Mouse (Mus musculus): ENCODE data around the gene Pde4dip.

The Pde4dip gene

DNA sequence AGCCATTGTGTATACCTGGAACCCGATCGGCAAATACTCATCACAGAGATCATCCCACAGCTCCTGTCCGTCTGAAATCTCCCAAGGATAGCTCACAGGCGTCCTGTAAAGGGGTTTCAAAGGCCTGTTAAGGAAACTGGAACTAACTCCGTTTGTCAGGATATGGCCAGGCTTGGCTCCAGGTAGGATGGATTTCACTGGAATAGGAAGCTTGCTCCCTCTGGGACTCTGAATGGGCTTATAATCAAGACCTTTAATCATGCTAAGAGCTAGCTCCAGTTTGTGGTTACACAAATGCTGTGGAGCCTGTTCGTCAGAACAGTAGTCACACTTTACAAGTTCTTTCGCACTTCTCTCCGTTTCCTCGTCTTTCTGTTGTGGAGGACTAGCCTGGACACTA, 122.0 kb downstream of the Pde4dip start:
- in situ Hi-C loops (cut with MboI; ENCODE audit: unreplicated experiment in 2 of 2), result loop anchor here (5.0 to 10.0 kb wide), 5 partner anchors 84 to 568 kb away; partner anchors contain the start of genes Pde4dip (in 1 of the 2), Phgdh (in 1 of the 2) and Sec22b (in 1 of the 2)

DNA sequence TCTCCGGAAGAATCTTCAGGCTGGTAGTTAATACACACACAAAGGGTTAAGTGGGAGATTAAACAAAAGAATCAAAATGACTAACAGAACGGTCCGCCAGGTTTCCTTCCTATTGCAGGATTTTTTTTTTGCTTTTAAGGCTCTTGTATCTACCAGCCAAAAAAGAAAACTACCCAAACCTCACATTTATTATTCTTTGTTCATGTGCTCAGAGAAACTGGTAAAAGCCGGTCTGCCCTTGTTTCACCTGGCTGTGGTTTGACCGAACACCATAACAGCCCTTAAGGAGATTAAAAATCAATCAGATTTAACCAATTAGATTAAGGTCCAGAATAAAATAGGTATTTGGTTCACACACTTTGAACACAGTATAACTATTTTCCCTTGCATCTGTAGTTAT, 124.4 kb downstream of the Pde4dip start:
- in situ Hi-C loops (cut with MboI; ENCODE audit: unreplicated experiment in 2 of 2), result loop anchor here (10.0 kb wide), 4 partner anchors 99 to 571 kb away; partner anchors contain the start of genes Pde4dip (in 1 of the 2), Phgdh (in 1 of the 2) and Sec22b (in 1 of the 2)

DNA sequence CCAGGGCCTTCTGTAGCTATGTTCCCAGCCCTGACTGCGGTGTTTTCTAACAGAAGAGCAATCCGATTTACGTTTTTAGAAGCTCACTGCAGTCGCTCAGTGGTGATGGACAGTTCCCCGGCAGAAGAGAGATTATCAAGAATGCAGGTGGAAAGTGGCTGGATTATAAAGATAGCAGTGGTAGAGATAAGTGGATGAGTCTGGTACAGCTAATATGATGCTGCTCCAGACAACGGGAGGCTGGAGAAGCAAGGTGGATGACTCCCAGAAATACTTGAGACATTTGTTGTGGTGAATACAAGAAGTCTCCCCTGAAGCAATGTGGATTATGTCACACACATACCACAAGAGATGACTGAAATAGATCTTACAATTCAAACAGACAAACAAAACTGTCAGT, 126.6 kb downstream of the Pde4dip start:
- in situ Hi-C loops (cut with MboI; ENCODE audit: unreplicated experiment in 2 of 2), result loop anchor here (10.0 kb wide), 4 partner anchors 97 to 573 kb away; partner anchors contain the start of genes Pde4dip (in 1 of the 2), Phgdh (in 1 of the 2) and Sec22b (in 1 of the 2)

DNA sequence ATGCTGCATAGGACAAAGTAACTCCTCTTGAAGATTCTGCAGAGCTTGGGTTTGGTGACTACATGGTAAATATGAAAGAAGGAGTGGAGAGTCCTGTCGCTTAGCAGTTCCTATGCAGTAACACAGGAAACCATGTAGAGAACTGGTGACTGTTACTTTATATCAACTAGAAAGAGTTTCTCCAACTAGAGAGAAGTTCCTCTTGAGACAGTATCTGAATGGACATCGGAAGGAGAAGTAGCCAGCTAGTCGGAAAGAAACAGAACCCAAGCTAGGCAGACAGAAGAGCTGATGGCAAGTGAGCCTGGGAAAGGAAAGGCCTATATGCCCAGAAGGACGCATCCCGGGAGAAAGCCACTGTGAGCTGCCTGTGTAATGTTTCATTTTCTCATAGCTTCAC, 127.3 kb downstream of the Pde4dip start:
- in situ Hi-C loops (cut with MboI; ENCODE audit: unreplicated experiment in 2 of 2), result loop anchor here (10.0 kb wide), 4 partner anchors 96 to 574 kb away; partner anchors contain the start of genes Pde4dip (in 1 of the 2), Phgdh (in 1 of the 2) and Sec22b (in 1 of the 2)

DNA sequence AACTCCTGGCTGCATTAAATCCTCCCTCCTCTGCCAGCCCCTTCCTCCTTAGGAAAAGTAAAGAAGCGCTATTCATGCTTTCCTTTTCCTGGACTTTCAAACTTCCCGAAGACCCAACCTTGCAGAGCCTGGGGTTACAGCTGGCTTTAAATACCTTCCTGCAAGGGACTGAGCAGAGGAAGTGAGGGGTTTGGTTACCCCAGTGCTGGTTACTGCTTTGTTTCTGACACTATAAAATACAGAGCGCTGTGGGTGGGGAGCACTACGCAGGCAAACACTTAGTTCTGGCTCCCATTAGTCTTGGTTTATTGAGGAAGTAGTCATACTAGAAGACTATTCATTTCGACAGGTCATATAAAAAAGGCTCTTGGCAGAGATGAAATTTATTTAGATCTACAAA, 128.7 kb downstream of the Pde4dip start:
- in situ Hi-C loops (cut with MboI; ENCODE audit: unreplicated experiment in 2 of 2), result loop anchor here (10.0 kb wide), 4 partner anchors 95 to 575 kb away; partner anchors contain the start of genes Pde4dip (in 1 of the 2), Phgdh (in 1 of the 2) and Sec22b (in 1 of the 2)

DNA sequence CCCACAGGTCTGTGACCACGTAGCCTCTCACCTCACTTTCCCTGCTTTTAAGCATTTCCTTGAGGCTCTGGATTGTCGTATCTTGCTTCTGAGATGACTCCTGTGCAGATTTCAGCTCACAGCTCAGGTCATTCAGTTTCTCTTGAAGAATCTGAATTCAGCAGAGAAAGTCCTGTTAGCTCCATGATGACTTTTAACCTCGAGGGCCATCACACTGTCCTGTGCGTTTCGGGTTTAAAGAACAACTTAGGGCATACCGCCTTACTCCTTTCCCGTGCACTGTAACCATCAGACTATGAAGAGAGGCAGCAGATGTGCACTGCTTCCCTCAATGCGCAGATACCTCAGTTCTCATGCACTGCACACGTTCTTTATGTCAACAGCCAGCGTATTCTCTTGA, 131.0 kb downstream of the Pde4dip start:
- in situ Hi-C loops (cut with MboI; ENCODE audit: unreplicated experiment in 2 of 2), result no loop called here

DNA sequence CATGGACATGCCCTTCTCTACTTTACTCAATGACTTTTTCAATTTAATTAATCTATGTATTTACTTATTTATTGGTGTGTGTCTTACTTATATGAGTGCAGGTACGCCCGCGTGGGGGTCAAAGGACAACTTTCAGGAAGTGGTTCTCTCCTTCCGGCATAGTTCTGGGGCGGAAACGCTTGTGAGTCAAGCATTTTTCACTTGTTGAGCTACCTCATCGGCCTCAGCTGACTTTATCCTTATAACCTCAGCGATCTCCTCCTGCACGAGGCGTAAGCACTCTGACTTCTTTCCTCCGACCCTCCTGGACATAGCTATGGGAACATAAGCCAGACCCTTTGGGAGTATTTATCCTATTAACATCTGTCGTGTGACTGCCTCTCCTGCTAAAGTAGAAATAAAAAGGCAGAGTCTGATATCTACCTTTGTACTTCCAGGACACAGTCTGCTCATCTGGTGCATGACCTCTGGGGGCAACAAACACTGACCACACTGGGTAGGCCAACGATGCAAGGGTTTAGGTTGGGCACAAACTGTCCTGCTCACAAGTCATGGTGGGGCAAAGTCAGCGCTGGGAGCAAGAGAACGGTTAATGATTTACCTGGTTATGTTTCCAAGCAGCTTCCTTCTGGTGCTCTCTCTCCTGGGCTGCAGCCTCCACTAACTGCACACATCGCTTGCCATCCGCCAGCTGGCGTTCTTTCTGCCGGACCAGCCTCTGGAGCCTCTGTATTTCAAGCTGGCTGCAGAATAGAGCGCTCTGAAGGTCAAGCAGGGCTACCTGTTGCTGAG, 132.0 kb downstream of the Pde4dip start:
- in situ Hi-C loops (cut with MboI; ENCODE audit: unreplicated experiment in 2 of 2), result no loop called here

DNA sequence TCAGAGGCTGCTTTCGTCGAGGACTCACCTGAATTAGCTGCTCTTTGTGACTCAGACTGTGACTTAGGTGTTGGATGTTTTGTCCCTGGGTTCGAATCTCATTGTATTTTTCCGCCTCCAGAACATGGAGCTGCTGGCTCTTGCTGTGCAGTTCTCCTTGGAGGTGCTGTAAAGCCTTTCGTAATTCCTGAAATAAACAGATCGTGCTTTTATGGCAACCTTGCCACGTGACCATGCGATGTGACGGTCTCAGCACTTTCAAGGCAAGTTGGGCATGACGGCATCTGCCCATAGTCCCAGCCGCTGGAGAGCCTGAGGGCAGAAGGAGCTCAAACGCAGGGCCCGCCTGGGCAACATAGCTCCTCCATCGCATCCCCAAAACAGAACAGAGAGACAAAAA, 133.1 kb downstream of the Pde4dip start:
- in situ Hi-C loops (cut with MboI; ENCODE audit: unreplicated experiment in 2 of 2), result no loop called here

DNA sequence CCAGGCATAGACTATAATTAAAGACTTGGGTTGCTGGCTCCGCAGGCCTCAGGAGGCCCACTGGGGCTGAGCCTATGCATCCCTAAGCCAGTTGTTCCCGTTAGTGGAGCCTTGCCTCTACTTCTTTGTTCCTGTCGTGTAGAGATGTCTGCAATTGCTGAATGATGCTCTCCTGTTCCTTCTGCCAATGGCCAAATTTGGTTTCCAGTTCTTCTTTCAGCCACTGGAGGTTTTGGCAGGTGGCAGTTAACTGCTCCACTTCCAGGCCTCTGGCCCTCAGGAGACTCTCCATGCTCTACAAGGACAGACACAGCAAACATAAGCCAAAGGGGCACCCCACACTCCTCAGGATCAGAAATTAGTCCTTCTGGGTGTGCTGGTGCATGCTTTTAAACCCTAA, 135.6 kb downstream of the Pde4dip start:
- in situ Hi-C loops (cut with MboI; ENCODE audit: unreplicated experiment in 2 of 2), result no loop called here

DNA sequence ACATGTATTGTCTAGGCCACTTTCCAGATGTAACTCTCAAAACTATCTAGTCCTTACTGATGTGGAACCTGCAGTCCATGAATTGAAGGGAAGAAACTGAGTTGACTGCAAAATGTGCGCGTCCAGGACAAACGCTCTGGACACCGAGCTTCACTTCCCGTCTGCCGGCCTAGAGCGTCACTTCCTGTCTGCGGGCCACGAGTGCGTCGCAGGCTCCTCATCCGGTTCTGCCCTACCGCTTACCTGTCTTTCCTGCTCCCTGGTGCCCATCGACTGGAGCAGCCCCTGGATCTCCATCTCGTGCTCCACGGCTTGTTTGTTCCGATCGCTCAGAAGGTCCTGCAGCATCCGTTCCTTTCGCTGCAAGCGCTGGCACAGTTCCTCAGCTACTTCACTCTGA, 136.9 kb downstream of the Pde4dip start:
- in situ Hi-C loops (cut with MboI; ENCODE audit: unreplicated experiment in 2 of 2), result no loop called here

DNA sequence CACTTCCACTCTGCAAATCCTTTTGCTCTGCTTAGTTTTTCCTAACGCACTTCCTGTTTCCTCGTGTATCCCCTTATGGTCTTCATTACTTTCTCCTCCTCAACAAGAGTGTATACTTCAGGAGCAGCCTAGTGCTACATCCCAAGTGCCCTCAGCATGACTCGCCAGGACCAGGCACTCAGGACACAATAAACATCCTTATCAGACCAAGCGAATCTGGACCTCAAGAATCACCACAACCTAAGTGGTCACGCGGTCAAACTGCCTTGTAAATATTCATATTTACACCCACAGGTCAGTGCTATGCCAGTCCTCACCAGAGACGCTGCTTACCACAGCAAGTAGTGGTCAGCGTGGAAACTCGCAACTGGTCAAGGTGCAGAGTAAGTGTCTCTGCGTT, 139.7 kb downstream of the Pde4dip start:
- in situ Hi-C loops (cut with MboI; ENCODE audit: unreplicated experiment in 2 of 2), result no loop called here

DNA sequence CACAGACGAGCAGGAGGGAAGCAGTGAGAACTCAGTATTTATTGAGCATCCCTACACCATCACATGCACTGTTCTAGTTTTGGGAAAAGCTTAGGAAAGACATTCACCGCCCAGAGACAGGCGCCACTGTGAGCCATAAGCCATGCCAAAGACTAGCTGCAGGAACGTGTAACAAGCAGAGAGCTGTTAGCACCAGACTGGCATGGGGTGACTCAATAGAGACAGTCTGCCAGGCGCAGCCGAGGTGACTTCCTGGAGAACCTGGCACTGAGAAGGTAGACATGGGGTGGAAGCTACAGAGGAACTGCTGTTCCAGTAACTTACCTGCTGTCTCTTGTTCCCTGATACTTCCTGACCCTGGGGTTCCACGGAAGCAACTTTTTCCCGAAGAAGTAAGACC, 145.7 kb downstream of the Pde4dip start:
- in situ Hi-C loops (cut with MboI; ENCODE audit: unreplicated experiment in 2 of 2), result no loop called here

DNA sequence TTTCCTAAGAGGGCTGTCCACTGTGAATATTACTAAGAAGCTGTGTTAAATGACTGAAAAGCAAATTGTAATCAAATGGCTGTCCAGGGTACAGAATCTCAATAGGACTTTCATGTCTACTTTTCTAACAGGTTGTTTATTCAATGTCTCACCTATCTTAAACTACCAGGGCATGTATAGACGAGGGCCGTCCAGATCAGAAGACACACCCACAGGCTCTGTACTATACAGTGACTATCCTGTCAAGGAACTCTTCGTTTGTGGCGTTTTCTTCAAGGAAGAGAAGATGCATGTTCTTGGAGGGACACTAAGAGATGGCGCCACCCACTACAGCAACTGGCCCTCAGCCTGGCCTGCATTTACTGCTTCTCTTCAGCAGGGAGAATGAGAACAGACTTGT, 152.9 kb downstream of the Pde4dip start:
- in situ Hi-C loops (cut with MboI; ENCODE audit: unreplicated experiment in 2 of 2), result no loop called here

DNA sequence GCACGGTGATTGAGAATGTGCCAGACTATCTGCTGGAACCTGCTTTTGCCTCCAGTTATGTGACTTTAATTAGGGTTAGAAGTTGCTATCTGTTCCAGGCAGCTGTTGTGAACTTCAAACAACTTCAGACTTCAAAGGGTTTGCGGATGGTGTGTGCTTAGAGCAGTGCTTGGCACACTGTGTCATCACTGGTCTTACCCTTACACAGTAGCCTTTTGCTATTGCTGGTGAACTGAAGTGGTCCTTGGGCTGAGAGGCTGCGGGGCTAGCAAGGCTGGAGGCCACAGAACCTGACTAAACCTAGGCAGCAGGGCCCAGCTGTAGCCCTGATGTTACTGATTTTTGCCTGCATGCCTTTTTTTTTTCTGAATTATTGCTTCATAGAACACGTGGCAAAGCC, 154.2 kb downstream of the Pde4dip start:
- in situ Hi-C loops (cut with MboI; ENCODE audit: unreplicated experiment in 2 of 2), result no loop called here

DNA sequence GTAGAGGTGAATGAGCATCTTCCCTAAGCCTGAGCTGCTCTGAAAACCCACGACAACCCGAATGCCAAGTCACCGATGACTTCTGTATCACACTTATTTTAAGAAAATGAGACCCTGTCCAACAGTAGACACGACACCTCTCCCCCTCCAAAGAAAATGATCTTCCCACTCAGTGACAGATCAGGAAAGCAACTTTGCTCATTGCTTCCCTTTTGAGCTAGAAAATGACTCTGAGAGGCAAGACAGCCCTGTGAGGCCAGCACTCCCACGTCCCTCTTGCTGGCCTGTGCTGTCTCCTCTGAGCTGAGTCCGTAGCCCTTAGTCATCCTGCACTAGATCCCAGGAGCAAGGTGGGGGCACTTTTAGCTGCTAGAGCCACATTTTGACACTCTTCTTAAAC, 155.9 kb downstream of the Pde4dip start:
- in situ Hi-C loops (cut with MboI; ENCODE audit: unreplicated experiment in 2 of 2), result no loop called here

DNA sequence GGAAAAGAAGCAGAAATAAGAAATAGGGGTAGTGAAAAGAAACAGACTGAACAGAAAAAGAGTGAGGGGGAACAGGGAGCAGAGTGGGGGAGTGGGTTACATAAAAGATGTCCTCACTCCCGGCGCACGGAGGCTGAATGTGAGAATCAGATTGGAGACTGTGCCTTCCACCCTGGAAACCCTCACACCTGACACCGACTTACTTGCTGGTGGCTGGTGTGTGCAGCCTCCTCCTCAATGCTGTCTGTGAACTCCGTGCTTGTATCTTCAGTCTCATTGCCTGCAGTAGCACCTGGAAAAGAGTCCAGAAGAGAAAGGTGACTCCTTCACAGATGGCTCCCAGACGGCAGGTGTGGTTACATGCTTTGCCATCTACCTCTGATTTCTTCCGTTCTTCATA, 157.9 kb downstream of the Pde4dip start:
- in situ Hi-C loops (cut with MboI; ENCODE audit: unreplicated experiment in 2 of 2), result no loop called here

DNA sequence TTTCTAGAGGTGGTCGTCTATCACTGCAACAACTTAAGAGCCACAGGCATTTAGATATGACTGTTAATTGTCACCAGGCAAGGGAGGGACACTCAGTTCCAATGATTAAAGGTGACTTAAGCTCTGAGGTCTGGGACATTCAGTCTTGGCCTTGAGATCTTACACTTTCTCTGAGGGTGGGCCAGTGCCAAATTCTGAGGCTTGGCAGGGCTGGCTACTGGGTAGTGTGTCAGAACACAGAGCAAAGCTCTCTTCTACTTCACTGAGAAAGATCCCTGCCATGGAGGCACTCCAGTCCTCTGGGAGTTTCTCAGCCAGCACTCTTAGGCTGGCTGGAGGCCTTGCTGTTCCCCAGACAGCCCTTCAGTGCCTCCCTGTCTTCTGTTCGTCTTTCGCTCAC, 158.4 kb downstream of the Pde4dip start:
- in situ Hi-C loops (cut with MboI; ENCODE audit: unreplicated experiment in 2 of 2), result no loop called here

DNA sequence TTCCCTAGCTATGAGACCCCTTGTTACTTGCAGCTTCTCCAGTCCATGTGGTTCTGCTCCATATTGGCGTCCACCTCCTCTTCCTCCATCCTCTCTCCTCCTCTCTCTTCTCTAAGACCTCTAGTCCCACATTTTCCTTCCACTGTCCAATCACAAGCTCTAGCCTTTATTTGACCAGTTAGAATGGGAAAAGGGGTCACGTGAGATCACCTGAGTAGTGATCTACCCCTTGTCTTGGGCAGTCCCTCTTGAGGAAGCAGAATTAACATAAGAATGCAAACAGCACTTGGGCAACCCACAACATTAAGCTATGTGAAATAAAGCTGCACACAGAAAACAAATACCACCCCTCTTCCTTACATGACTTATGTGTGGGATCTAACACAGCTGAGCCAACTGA, 160.7 kb downstream of the Pde4dip start:
- in situ Hi-C loops (cut with MboI; ENCODE audit: unreplicated experiment in 2 of 2), result no loop called here

DNA sequence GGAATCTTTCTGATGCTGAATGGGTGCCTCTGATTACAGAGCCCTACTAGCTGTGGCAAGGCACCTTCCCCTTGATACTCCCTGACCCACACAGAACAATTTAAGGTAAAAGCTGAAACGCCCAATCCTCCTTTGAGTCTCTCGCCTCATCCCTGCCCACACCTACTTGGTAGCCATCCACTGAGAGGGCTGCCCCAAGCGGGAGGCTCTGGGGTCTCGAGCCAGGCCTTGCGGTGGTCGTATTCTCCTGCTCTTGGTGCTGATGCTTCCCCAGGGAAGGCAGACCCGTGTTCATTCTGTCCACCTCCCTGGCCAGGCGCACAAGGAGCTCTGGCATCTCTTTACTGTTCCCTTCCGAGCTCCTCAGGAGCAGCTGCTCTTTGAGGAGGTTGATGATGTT, 169.4 kb downstream of the Pde4dip start:
- in situ Hi-C loops (cut with MboI; ENCODE audit: unreplicated experiment in 2 of 2), result no loop called here

DNA sequence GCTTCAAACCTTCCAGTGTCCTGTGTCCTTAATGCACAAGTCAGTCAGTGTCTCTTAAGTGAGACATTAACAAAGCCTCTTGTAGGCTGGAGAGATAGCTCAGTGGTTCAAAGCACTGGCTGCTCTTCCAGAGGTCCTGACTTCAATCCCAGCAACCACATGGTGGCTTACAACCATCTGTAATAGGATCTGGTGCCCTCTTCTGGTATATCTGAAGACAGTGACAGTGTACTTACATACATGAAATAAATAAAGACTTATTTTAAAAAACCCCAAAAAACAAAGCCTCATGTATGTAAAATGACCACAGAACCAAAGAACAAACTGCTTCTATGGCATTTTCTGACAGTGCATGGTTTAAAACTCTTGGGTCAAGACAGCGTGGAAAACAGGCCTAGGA, 172.6 kb downstream of the Pde4dip start:
- in situ Hi-C loops (cut with MboI; ENCODE audit: unreplicated experiment in 2 of 2), result no loop called here

DNA sequence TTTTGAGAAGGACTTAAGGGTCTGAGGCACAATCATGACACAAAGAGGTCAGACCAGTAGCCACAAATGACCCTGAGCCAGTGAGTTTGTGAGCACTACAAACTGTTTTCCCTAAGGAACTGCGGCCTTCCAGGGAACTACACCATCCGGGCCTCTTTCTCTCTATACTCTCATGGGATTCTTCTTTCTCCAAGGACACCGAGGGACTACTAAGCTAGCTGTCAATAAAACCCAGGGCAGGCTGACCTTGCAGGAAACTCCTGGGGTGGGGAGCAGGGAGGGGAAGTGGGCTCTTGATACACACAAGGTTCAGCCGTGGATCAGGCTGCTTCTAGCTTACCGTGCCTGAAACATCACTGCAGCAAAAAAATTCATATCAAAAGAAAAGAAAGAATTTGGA, 177.6 kb downstream of the Pde4dip start:
- in situ Hi-C loops (cut with MboI; ENCODE audit: unreplicated experiment in 2 of 2), result no loop called here

DNA sequence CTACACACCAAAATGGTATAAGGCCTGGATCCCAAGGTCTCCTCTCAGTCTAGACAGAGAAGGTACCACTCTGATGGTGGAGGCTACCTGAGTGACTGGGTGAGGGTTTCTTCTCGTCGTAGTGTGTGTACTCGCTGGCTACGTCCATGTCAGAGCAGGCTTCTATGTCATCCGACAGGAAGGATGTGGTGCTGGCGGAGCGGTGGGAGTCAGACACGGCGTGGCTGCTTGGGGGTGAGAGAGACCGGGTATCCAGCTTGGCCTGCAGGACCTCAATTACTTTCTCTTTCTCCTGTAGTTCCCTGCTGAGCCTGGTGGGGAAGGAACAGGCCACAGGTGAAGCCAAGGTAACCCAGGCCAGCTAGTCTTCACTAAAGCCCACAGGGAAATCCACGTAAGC, 178.4 kb downstream of the Pde4dip start:
- in situ Hi-C loops (cut with MboI; ENCODE audit: unreplicated experiment in 2 of 2), result no loop called here

Measured in v-Abl transformed pro-B cells (cell line).